Comparison of ENCODE assay signal across 8 mouse cellular contexts in the genomic region with DNA sequence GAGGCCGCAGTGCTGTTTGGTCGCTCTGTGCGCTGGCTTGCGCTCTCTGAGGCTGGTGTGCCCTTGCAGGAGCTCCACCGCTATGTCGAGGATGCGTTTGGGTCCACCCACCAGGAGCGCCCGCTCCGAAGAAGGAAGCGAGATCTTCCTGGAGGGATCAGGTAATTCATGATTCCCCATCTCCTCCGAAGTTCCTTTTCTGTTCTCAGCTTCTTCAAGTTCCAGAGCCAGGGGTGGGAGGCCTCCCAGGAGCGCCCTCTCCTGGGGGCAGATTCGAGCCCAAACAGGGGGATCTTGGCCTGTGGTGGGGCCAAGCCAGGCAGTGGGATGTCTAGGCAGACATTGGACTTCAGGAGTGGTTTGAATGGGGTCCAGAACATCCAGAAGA. TPM values are rescaled to one million over a fixed set of nuclear protein-coding genes. Genes with fewer than 3 reads are reported as not detected.
DNase-seq lines count a peak whose midpoint lies in the region; ATAC-seq and TF ChIP-seq lines count a peak whose summit lies in the region.

No protein-coding gene starts in this region.

- TF ChIP-seq EP300 in liver, embryonic 14.5 days (IDR thresholded peaks at IDR 0.05; ENCODE audit: low read depth) = no peak

- no peaks in the 10 kb centered on the region for H3K9me3 ChIP-seq in hindbrain, embryonic 14.5 days (ENCODE audit: control insufficient read depth, low read length)
- H3K9me3 ChIP-seq in liver, embryonic 14.5 days (ENCODE audit: control insufficient read depth, low read length) = no peaks in the 10 kb centered on the region
- H3K9me3 ChIP-seq in neural tube, embryonic 12.5 days = no peaks in the 10 kb centered on the region

- peak overlapping the region; percentile 41 for H3K4me3 ChIP-seq in hindbrain, embryonic 14.5 days (replicated peaks; ENCODE audit: low read length)
- peak overlapping the region; percentile 56 to 64 for H3K4me3 ChIP-seq in liver, embryonic 14.5 days (ENCODE audit: insufficient read depth in 1 of 2, low read depth in 2 of 2, low read length in 2 of 2)
- peak overlapping the region; percentile 41; the same call in 1 of the 2 replicates for H3K4me3 ChIP-seq in neural tube, embryonic 12.5 days

- H3K9ac ChIP-seq in hindbrain, embryonic 14.5 days = 0 out of 2 replicates have a peak overlapping the region, but pooled peaks have one; percentile 6
- peak overlapping the region; percentile 66 for H3K9ac ChIP-seq in liver, embryonic 14.5 days (replicated peaks)
- no peak overlapping the region for H3K9ac ChIP-seq in neural tube, embryonic 12.5 days

- H3K36me3 ChIP-seq in hindbrain, embryonic 14.5 days (replicated peaks; ENCODE audit: control insufficient read depth, insufficient read depth) = no peaks in the 10 kb centered on the region
- no peaks in the 10 kb centered on the region for H3K36me3 ChIP-seq in liver, embryonic 14.5 days (replicated peaks; ENCODE audit: control insufficient read depth, insufficient read depth, low read depth)
- H3K36me3 ChIP-seq in neural tube, embryonic 12.5 days = no peaks in the 10 kb centered on the region

- WGBS in hindbrain, embryonic 14.5 days = 10% methylated on average over 14 of the region's 14 CpGs
- WGBS in liver, embryonic 14.5 days (ENCODE audit: insufficient replicate concordance) = 9% methylated on average over 14 of the region's 14 CpGs
- WGBS in neural tube, embryonic 12.5 days = 9% methylated on average over 14 of the region's 14 CpGs

- peak; percentile 24 for DNase-seq in cerebellum, adult 9-11 months
- DNase-seq in cerebellum, adult 8-10 months = no peak
- DNase-seq in embryo, embryonic 11 days = peak; percentile 45
- no peak for DNase-seq in hindbrain, embryonic 14.5 days (ENCODE audit: low spot score)
- DNase-seq in liver, embryonic 14.5 days (ENCODE audit: low read depth in 3 of 3, low spot score in 3 of 3) = no peak
- DNase-seq in right cerebral cortex, adult 18-20 months = no peak
- DNase-seq in retina, postnatal 1 day = no peak

- peak; percentile 61 for TF ChIP-seq CTCF in liver, embryonic 14.5 days (IDR thresholded peaks at IDR 0.05; ENCODE audit: low read depth)

- no peak overlapping the region for H3K27ac ChIP-seq in hindbrain, embryonic 14.5 days
- no peak overlapping the region for H3K27ac ChIP-seq in liver, embryonic 14.5 days
- H3K27ac ChIP-seq in neural tube, embryonic 12.5 days = no peak overlapping the region

- H3K4me2 ChIP-seq in hindbrain, embryonic 14.5 days (replicated peaks) = peak overlapping the region; percentile 62
- H3K4me2 ChIP-seq in liver, embryonic 14.5 days (ENCODE audit: low read depth) = peak overlapping the region; percentile 84
- H3K4me2 ChIP-seq in neural tube, embryonic 12.5 days (replicated peaks) = peak overlapping the region; percentile 63

- ATAC-seq in hindbrain, embryonic 14.5 days (ENCODE audit: low FRiP score) = no peak
- no peak for ATAC-seq in liver, embryonic 14.5 days (ENCODE audit: insufficient read depth)
- ATAC-seq in neural tube, embryonic 12.5 days (ENCODE audit: low FRiP score, low read depth) = no peak

- H3K27me3 ChIP-seq in hindbrain, embryonic 14.5 days (ENCODE audit: control insufficient read depth, insufficient read depth, low read length) = peaks cover 11% of the 10 kb centered on the region
- H3K27me3 ChIP-seq in liver, embryonic 14.5 days (ENCODE audit: control insufficient read depth, insufficient read depth, low read length) = no peaks in the 10 kb centered on the region
- no peaks in the 10 kb centered on the region; the same call in 1 of the 2 replicates for H3K27me3 ChIP-seq in neural tube, embryonic 12.5 days (replicated peaks)

- H3K4me1 ChIP-seq in hindbrain, embryonic 14.5 days (replicated peaks; ENCODE audit: control insufficient read depth, insufficient read depth, low read length) = 0 out of 2 replicates have a peak, but pooled peaks cover 5% of the 10 kb centered on the region
- H3K4me1 ChIP-seq in liver, embryonic 14.5 days (replicated peaks; ENCODE audit: control insufficient read depth in 2 of 2, insufficient read depth in 2 of 2, low read length in 1 of 2) = peaks cover 22 to 39% of the 10 kb centered on the region in 2 experiments
- peaks cover 13% of the 10 kb centered on the region; the same call in 1 of the 2 replicates for H3K4me1 ChIP-seq in neural tube, embryonic 12.5 days

RNA-seq across cellular contexts. Expression of gene Ccdc114, which starts 0.6 kb away (rescaled TPM):
- polyA plus RNA-seq in hindbrain, embryonic 14.5 days (2014; fragmentation: Nextera tagmentation; extraction: Ambion mirVana) = 6.1 and 6.5 TPM in 2 replicates
- polyA plus RNA-seq in liver, embryonic 14.5 days (2012; rRNA removed) = 0.96 and 1.0 TPM in 2 replicates
- polyA plus RNA-seq in liver, embryonic 14.5 days (2014; fragmentation: Nextera tagmentation; extraction: Ambion mirVana) = 0.82 and 1.2 TPM in 2 replicates
- 2.8 and 3.7 TPM in 2 replicates for polyA plus RNA-seq in neural tube, embryonic 12.5 days (2016; fragmentation: Nextera tagmentation; extraction: Ambion mirVana)

RNA-seq across cellular contexts. Expression of gene Emp3, which starts 3.2 kb away (rescaled TPM):
- 34.1 and 38.8 TPM in 2 replicates for polyA plus RNA-seq in hindbrain, embryonic 14.5 days (2014; fragmentation: Nextera tagmentation; extraction: Ambion mirVana)
- polyA plus RNA-seq in liver, embryonic 14.5 days (2012; rRNA removed) = 29.0 and 39.6 TPM in 2 replicates
- 54.9 and 61.8 TPM in 2 replicates for polyA plus RNA-seq in liver, embryonic 14.5 days (2014; fragmentation: Nextera tagmentation; extraction: Ambion mirVana)
- 32.8 and 33.2 TPM in 2 replicates for polyA plus RNA-seq in neural tube, embryonic 12.5 days (2016; fragmentation: Nextera tagmentation; extraction: Ambion mirVana)

RNA-seq across cellular contexts. Expression of gene Tmem143, which starts 27.7 kb away (rescaled TPM):
- polyA plus RNA-seq in hindbrain, embryonic 14.5 days (2014; fragmentation: Nextera tagmentation; extraction: Ambion mirVana) = 4.3 and 5.6 TPM in 2 replicates
- polyA plus RNA-seq in liver, embryonic 14.5 days (2012; rRNA removed) = 8.6 and 10.2 TPM in 2 replicates
- polyA plus RNA-seq in liver, embryonic 14.5 days (2014; fragmentation: Nextera tagmentation; extraction: Ambion mirVana) = 2.4 and 2.7 TPM in 2 replicates
- polyA plus RNA-seq in neural tube, embryonic 12.5 days (2016; fragmentation: Nextera tagmentation; extraction: Ambion mirVana) = 3.9 and 4.4 TPM in 2 replicates

RNA-seq across cellular contexts. Expression of gene Syngr4, which starts 27.9 kb away (rescaled TPM):
- polyA plus RNA-seq in hindbrain, embryonic 14.5 days (2014; fragmentation: Nextera tagmentation; extraction: Ambion mirVana) = 0.39 and 0.40 TPM in 2 replicates
- 0.86 and 1.2 TPM in 2 replicates for polyA plus RNA-seq in liver, embryonic 14.5 days (2012; rRNA removed)
- polyA plus RNA-seq in liver, embryonic 14.5 days (2014; fragmentation: Nextera tagmentation; extraction: Ambion mirVana) = 1.2 and 1.3 TPM in 2 replicates
- polyA plus RNA-seq in neural tube, embryonic 12.5 days (2016; fragmentation: Nextera tagmentation; extraction: Ambion mirVana) = 0.22 and 0.56 TPM in 2 replicates

RNA-seq across cellular contexts. Expression of gene Grin2d, which starts 46.2 kb away (rescaled TPM):
- 4.3 and 4.4 TPM in 2 replicates for polyA plus RNA-seq in hindbrain, embryonic 14.5 days (2014; fragmentation: Nextera tagmentation; extraction: Ambion mirVana)
- 0.11 and 0.13 TPM in 2 replicates for polyA plus RNA-seq in liver, embryonic 14.5 days (2012; rRNA removed)
- polyA plus RNA-seq in liver, embryonic 14.5 days (2014; fragmentation: Nextera tagmentation; extraction: Ambion mirVana) = 0.01 TPM in 1 of 2 replicates, not detected in the other
- 1.3 and 1.5 TPM in 2 replicates for polyA plus RNA-seq in neural tube, embryonic 12.5 days (2016; fragmentation: Nextera tagmentation; extraction: Ambion mirVana)

Comparison
In these comparisons a context has a peak if more than half of its experiments do, and no peak if none do; other contexts are left out.
1. DNase-seq: peak in cerebellum, adult 9-11 months (single experiment) and embryo, embryonic 11 days (single experiment); none in cerebellum, adult 8-10 months (single experiment), hindbrain, embryonic 14.5 days (single experiment), liver, embryonic 14.5 days (0 of 3), right cerebral cortex, adult 18-20 months (single experiment) and retina, postnatal 1 day (single experiment).
2. Peak in every context shown above with its lines, with median percentiles within 50 percentile points of each other: H3K4me2 ChIP-seq and H3K4me3 ChIP-seq.